Mouse (Mus musculus) spleen, postnatal 4 days (tissue): ENCODE data around the gene Mllt3.
"Not testable (repeated sequence)": the region's sequence is repeated elsewhere in the genome, so short reads cannot be mapped to it uniquely, and the experiment has no call there.

ENCODE experiments used
- DNase-seq, 2 experiments: peaks; one replicate each; pipeline ENCODE4 v3.0.0; 2022; ENCODE audit warnings: low spot score in 2 of 2

The Mllt3 gene

GRCm38 (mm10) chr4:88012774-88013173, 20.4 kb downstream of the Mllt3 start:
- DNase-seq = no peak

GRCm38 (mm10) chr4:88011870-88012572, 21.1 kb downstream of the Mllt3 start:
- no peak for DNase-seq

GRCm38 (mm10) chr4:88010441-88010840, 22.7 kb downstream of the Mllt3 start:
- no peak for DNase-seq

GRCm38 (mm10) chr4:88005801-88006200, 27.4 kb downstream of the Mllt3 start:
- DNase-seq = no peak

- no peak for DNase-seq
Measured at GRCm38 (mm10) chr4:88003159-88003948, 29.8 kb downstream of the Mllt3 start.

GRCm38 (mm10) chr4:87991710-87992109, 41.5 kb downstream of the Mllt3 start:
- DNase-seq = no peak

- DNase-seq = no peak
Measured at GRCm38 (mm10) chr4:87990940-87991339, 42.2 kb downstream of the Mllt3 start.

GRCm38 (mm10) chr4:87985281-87985680, 47.9 kb downstream of the Mllt3 start:
- DNase-seq = no peak

GRCm38 (mm10) chr4:87984589-87984988, 48.6 kb downstream of the Mllt3 start:
- no peak for DNase-seq

- no peak for DNase-seq
Measured at GRCm38 (mm10) chr4:87984091-87984490, 49.1 kb downstream of the Mllt3 start.

GRCm38 (mm10) chr4:87982578-87982977, 50.6 kb downstream of the Mllt3 start:
- DNase-seq = no peak

- no peak for DNase-seq
Measured at GRCm38 (mm10) chr4:87977820-87978448, 55.2 kb downstream of the Mllt3 start.

- no peak for DNase-seq
Measured at GRCm38 (mm10) chr4:87965836-87966235, 67.3 kb downstream of the Mllt3 start.

- not testable (repeated sequence) for DNase-seq
Measured at GRCm38 (mm10) chr4:87964890-87965289, 68.3 kb downstream of the Mllt3 start.

- no peak for DNase-seq
Measured at GRCm38 (mm10) chr4:87963773-87964076, 69.4 kb downstream of the Mllt3 start.

GRCm38 (mm10) chr4:87963055-87963772, 70.0 kb downstream of the Mllt3 start:
- no peak for DNase-seq

- no peak for DNase-seq
Measured at GRCm38 (mm10) chr4:87961872-87962271, 71.3 kb downstream of the Mllt3 start.

- DNase-seq = no peak
Measured at GRCm38 (mm10) chr4:87957852-87958251, 75.3 kb downstream of the Mllt3 start.

- no peak for DNase-seq
Measured at GRCm38 (mm10) chr4:87957198-87957597, 76.0 kb downstream of the Mllt3 start.

GRCm38 (mm10) chr4:87955132-87955531, 78.0 kb downstream of the Mllt3 start:
- DNase-seq = no peak

GRCm38 (mm10) chr4:87954421-87955083, 78.6 kb downstream of the Mllt3 start:
- DNase-seq = no peak

- DNase-seq = no peak
Measured at GRCm38 (mm10) chr4:87953736-87954135, 79.4 kb downstream of the Mllt3 start.
